Mouse (Mus musculus) NIH3T3 (cell line): Measurements from ENCODE around the gene Tmem212.
A peak's percentile ranks its signal among the peaks of the same experiment; 100 is the strongest.
"Not testable (repeated sequence)": the region's sequence is repeated elsewhere in the genome, so short reads cannot be mapped to it uniquely, and the experiment has no call there.

Experiments used
- DNase-seq: peaks from one replicate; pipeline ENCODE4 v3.0.0-alpha.2; 2012; ENCODE audit warnings: low read depth

Tmem212 gene

GRCm38 (mm10) chr3:27896318-27896892 lies at the start of gene Tmem212:
Gene Tmem212 (minus strand): TSS chr3:27896368.
- DNase-seq: no peak

- not testable (repeated sequence) for DNase-seq
These were observed 49.2 kb upstream of the Tmem212 start for GRCm38 (mm10) chr3:27945397-27945796.

GRCm38 (mm10) chr3:27942991-27943390 lies 46.8 kb upstream of the Tmem212 start:
- peak; percentile 14 for DNase-seq

GRCm38 (mm10) chr3:27941634-27942033 lies 45.5 kb upstream of the Tmem212 start:
- DNase-seq: peak; percentile 80

GRCm38 (mm10) chr3:27938381-27939323 lies 42.5 kb upstream of the Tmem212 start, which contains the start of gene Pld1:
Gene Pld1 (plus strand): TSS chr3:27938695.
- DNase-seq: peak; percentile 84

GRCm38 (mm10) chr3:27937144-27938110 lies 41.3 kb upstream of the Tmem212 start:
- DNase-seq: peak; percentile 71

GRCm38 (mm10) chr3:27936731-27937130 lies 40.6 kb upstream of the Tmem212 start:
- no peak for DNase-seq

GRCm38 (mm10) chr3:27935644-27936043 lies 39.5 kb upstream of the Tmem212 start:
- no peak for DNase-seq

GRCm38 (mm10) chr3:27932391-27932790 lies 36.2 kb upstream of the Tmem212 start:
- no peak for DNase-seq

- no peak for DNase-seq
These were observed 33.1 kb upstream of the Tmem212 start for GRCm38 (mm10) chr3:27929219-27929618.

- no peak for DNase-seq
These were observed 27.9 kb upstream of the Tmem212 start for GRCm38 (mm10) chr3:27924037-27924436.

GRCm38 (mm10) chr3:27921268-27922020 lies 25.3 kb upstream of the Tmem212 start:
- DNase-seq: no peak

- no peak for DNase-seq
These were observed 22.7 kb upstream of the Tmem212 start for GRCm38 (mm10) chr3:27918656-27919436.

GRCm38 (mm10) chr3:27909016-27909415 lies 12.8 kb upstream of the Tmem212 start:
- DNase-seq: no peak

- DNase-seq: no peak
These were observed 12.1 kb upstream of the Tmem212 start for GRCm38 (mm10) chr3:27908316-27908715.

GRCm38 (mm10) chr3:27907301-27907700 lies 11.1 kb upstream of the Tmem212 start:
- no peak for DNase-seq

GRCm38 (mm10) chr3:27906647-27907209 lies 10.6 kb upstream of the Tmem212 start:
- no peak for DNase-seq

GRCm38 (mm10) chr3:27904659-27905330 lies 8.6 kb upstream of the Tmem212 start:
- no peak for DNase-seq

GRCm38 (mm10) chr3:27901846-27902245 lies 5.7 kb upstream of the Tmem212 start:
- DNase-seq: peak; percentile 46
